Mouse (Mus musculus): ENCODE data around the gene Inpp5b.

The Inpp5b gene

DNA sequence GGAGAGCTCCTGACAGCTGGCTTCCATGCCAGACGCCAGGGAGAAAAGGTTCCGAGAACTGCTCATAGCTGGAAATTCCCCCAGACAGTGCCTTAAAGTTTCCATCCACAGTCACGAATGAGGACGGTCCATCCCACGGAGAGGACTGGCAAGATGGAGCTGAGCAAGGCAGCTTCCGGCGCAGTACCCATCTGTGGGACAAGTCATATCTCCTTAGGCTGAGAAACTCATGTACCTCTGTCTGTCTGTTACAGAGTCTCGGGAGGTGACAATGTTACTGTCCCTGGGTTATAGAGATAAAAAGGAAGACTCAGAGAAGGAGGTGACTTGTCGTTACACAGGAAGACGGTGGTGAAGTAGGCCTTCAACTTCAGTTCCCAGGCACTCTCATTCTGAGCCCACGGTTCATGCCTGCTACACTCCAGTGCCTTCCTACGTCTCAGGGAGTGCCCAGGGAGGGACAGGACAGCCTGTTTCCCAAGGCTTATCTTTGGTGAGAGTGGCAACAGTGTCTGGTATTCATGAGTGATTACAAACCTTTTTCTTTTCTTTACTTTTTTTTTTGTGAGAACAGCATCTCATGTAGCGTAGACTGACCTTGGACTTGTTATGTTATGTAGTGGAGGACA lies 27.4 kb downstream of the Inpp5b start:
- no peak for DNase-seq

DNA sequence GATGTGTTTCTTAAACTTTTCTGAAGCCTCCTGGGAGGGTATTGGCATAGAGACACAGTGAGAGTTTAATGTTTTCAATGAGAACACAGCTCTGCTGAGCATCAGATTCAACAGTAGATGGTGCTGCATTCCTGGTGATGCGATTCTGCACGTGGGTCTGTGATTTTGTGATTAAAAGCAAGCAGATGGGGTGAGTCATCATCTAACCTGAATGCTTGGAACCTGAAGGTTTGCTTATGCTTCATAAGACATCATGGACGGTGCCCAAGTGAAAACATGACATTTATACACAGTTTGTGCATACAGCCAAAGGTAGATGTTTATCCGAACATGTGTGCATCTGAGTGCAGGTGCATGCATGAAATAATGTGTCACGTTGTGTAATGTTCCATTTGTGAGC lies 29.0 kb downstream of the Inpp5b start:
- DNase-seq, result peak; percentile 38 to 41

DNA sequence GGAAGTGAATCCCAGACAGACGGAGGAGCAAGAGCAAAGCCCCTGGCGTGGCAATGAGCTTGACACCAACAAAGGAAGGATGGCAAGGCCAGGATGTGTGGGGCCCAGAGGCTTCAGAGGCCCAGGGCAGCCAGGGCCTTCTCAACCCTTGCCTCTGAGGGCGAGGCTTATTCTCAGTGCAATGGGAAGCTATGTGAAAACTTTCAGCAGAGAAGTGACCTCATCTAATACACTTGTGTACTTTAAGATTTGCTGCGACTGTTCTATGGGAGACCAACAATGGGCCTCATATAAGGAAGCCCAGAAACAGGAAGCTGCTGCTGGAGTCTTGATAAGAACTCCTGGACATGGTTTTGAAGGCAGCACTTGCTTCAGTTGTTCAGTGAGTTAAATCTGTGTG lies 30.5 kb downstream of the Inpp5b start:
- DNase-seq, result no peak

DNA sequence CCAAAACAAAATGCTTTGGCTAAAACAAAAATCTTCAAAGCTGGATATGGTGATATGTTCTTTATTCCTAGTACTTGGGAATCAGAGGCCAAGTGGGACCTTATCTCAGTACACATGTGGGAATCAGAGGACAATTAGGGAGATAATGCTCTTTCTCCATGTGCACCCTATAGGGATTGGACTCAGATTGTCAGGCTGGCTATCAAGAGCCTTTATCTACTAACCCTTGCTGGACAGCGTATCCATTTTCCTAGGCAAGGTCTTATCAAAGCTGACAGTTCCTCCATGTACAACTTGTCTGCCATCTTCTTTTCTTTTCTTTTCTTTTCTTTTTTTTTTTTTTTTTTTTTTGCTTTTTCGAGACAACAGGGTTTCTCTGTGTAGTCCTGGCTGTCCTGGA lies 31.8 kb downstream of the Inpp5b start:
- no peak for DNase-seq

DNA sequence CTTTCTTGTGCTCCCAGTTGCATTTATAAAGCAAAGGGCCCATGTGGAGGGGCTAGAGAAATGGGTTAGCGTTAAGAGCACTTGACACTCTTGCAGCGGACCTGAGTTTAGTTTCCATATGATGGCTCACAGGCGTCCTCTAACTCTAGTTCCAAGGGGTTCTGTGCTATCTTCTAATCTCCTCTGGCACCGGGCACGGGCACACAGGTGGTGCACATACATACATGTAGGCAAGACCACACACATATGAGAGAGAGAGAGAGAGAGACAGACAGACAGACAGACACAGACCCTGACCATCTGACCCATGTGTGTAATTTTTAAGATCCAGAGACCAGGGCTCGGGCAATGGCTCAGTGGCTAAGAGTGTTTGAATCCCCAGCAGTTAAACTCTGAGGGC lies 32.3 kb downstream of the Inpp5b start:
- no peak for DNase-seq

DNA sequence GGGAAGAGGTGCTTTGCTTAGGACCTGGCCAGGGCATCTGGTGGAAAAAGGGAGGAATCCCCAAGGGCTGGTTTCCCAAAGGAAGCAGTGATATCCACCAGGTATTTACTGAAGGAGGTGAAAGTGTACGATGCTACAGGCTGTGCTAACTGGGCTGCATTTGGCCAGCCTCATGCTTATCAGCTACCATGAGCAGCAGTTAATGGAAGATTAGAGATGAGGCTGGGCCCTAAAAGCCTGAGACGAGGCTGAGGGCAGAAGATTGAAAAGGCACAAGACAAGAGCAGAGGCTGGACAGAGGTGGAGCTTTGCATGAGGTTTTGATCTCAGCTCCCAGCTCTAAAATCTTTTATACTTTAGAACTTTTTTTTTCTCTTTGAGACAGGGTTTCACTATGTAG lies 32.8 kb downstream of the Inpp5b start:
- no peak for DNase-seq

DNA sequence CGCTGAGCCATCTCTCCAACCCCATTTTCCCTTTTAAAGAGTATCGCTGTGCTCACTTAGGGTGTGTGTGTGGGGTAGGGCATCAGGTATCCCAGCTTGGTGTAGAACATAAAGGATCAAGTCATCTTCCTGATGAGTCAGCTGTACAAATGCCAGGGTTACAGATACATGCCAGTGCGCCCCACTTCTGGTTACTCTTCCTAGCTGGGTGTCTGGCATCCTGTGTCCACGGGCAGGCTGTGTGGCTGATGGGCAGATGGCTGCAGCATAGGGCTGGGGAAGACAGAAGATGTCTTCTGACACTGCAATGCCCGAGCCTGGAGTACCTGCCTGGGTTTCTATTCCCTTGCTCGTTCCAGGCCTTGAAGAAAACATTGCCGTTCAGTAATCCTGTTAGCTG lies 39.7 kb downstream of the Inpp5b start:
- DNase-seq, result no peak

DNA sequence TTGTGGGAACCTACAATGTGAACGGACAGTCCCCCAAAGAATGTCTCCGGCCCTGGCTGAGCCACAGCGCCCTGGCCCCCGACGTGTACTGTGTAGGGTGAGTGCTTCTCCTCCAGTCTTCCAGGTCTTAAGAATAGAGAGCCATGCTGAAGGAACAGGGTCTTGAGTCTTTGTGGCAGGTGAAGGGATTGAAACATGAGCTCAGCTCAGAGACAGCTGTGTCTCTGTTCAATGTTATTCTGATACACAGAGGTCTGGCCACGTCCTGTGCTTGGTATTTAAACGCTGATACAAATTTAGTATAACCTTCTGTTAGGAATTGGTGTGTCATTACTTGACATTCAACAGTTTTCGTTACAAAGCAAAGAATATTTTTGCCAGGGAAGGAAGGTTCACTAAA lies 40.7 kb downstream of the Inpp5b start:
- DNase-seq, result no peak

DNA sequence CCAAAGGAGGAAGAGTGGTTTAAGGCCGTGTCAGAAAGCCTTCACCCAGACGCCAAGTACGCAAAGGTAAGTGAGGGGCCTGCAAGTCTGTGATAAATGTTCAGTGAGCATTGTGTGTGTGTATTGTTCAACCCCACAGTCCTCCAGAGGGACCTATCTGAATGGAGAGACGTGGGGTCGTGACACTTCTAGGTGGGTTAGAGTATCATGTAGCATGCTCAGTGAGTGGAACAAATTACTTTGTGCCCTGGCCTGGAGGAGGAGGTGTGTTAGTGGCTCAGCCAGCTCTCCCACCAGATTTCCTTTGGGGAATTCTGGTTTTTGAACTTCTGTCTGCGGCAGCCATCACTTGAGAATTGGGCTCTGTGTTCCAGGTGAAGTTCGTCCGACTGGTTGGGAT lies 42.3 kb downstream of the Inpp5b start:
- DNase-seq, result no peak

DNA sequence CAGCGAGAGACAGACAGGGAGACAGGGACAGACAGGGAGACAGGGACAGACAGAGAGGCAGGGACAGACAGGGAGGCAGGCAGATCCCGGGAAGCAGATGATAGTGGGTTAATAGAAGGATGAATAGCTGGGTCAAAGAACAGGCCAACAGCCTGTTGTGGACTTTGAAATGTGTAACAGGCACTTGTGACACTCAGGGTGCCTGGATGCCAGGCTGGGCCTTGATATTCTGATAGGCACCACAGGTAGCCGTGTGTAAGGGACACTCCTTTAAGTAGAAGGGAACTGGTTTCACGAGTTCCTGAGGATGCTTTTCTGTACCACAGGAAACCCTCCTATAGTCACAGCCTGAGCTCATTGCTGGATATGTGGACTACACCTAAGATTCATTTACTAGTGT lies 48.4 kb downstream of the Inpp5b start:
- DNase-seq, result no peak

DNA sequence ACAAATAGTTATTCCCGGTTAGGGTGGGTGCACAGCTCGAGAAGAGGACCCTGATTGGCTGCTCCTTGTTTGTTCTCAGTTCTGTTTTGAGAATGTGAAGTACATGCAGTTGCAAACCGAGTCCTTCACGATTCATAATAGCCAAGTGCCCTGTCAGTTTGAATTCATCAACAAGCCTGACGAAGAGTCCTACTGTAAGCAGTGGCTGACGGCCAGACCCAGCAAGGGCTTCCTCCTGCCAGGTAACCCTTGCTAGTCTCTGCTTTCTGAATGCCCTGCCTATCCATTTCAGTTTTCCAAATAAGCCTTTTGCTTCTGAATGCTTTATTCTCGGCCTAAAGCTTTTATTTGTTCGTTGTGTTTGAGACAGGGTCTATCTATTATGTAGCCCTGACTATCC lies 50.5 kb downstream of the Inpp5b start:
- DNase-seq, result peak; percentile 72 to 76

DNA sequence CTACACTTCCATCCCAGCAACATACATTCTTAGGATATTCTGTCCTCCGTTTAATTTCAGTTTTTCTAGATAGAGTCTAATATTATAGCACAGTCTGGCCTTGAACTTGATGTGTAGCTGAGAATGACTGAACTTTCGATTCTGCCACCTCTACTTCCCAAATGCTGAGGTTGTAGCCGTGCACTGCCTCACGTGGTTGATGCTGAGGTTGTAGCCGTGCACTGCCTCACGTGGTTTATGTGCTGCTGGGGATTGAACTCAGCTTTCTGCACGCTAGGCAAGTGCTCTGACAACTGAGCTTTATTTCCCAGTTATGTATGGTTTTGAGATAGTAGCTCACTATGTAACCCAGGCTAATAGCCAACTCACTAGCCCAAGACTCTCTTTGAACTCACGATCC lies 54.5 kb downstream of the Inpp5b start:
- no peak for DNase-seq

DNA sequence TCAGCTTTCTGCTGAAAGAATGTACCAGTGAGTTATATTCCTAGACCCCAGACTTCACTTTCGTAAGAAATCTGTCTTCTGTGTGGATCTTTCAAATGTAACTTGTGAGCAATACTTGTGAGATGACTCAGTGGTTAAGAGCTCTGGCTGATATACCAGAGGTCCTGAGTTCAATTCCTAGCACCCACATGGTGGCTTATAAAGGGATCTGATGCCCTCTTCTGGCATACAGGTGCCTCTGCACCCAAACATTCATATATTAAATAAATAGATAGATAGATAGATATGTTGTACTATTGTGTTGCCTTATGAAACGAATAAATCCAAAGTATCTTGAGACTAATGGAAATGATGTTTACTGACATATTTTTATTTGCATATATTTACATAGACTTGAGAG lies 55.3 kb downstream of the Inpp5b start:
- DNase-seq, result no peak

DNA sequence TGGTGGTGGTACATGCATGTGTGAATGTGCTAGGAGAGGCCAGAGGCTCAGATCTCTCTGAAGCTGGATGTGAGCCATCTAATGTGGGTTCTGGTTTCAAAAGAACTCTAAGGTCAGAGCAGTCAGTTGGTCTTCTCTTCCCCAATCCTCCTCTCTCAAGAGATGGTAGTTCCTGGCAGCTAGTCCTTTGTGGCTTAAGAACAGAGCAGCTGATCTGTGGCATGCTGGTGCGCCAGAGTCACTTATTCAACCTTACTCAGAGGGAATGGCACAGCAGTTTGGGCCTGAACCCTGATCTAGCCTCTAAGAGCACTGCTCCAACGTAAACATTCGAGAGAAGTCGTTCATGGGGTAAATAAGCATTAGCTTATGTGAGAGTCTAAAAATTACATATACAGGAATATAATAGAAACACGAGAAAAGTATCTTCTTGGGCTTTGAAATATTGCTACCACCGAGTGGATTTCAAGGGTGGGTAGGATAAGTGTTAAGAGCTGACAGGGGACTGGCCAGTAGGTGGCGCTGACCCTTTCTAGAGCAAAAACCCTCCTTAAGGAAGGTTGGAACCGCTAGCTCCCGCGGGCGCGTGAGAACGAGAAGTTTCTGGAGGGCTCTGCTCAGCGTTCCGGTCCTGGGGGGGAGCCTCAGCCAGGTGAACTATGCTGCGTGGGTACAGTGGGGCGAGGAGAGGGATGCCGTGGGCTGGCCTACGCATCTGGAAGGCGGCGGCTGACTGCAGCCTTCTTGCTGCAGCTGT lies 60.1 kb downstream of the Inpp5b start, which contains the start of gene Mtf1:
TSS of gene Mtf1 (plus strand) at position 553 of the 757 bp plus-strand sequence.
- DNase-seq, result peak; percentile 96 to 98

DNA sequence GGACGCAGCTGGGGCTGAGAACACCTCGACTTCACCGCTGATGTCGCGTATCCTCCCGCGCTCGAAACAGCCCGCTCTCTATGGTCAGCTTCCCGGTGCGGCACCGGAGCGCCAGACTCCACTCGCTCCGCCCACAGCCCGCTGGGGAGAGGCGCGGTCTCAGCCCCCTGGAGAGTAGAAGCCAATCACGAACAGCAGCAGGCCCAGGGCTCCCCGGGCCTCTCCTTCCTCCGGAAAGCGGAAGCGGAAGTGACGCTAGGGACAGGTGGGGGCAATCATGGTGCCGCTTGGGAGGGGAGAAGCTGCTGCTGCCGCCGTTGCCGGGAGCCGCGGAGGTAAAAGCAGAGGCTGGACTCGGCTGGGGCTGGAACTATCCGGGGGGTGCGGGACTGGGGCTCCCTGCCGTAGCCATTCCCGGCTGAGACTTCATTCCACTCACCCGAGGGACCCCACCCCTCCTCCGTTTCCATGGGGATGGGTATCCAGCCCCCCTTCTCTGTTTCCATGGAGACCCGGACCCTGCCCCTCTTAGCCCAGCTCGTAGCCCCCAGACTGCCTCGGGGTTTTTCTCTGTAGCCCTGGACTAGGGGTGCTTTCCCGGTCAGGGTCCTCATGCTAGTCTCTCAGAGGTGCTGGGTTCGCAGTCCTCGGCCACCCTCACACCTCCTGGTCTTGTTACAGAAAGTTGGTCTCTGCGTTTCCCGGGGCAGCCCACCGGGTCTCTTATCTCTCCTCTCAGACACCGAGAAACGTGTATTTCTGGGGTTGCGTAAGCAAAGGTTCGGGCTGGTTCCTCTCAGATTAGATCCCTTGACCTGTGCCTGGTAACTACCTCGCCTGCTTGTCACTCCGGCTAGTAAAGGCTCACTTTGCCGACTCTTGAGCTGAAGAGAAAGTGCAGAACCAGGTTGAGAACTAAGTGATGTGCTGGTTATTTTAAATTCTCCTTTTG lies 60.9 kb downstream of the Inpp5b start:
- DNase-seq, result peak; percentile 93 to 96

DNA sequence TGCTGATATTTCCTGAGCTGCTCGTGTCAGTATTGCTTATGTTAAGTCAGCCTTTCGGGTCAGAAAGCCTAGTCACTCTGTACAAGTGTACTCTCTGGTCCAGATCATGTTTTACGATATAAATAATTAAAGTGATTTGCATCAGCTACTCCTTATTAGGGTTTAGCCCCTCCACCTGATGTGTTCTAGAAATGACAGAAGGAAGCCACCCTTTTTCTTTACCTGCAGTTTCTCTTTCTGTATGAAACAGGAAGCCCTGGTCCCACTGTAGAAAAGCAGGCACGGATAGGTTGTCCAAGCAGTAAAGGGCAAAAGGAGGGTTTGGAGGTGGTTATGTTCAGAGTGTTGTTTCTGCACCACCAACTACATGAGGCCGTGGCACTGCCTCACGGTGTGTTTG lies 61.8 kb downstream of the Inpp5b start:
- no peak for DNase-seq

DNA sequence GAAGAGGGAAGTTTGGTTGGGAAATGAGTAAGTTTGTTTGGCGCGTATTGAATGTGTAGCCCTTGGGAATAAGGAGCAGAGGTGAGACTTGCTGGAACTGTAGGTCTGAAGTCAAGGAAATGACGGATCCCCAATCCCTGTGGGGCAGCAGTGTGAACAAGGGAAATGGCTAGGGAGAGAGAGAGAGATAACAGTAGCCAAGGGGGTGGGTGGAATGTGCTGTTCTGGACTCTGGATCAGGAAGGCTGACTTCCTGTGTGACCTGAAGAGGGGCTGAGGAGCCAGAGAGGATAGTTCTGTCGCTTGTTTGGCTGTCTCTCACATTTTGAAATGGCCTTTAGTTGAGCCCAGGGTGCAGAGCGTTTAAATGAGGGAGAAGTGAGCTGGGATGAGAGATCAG lies 66.9 kb downstream of the Inpp5b start:
- DNase-seq, result no peak

DNA sequence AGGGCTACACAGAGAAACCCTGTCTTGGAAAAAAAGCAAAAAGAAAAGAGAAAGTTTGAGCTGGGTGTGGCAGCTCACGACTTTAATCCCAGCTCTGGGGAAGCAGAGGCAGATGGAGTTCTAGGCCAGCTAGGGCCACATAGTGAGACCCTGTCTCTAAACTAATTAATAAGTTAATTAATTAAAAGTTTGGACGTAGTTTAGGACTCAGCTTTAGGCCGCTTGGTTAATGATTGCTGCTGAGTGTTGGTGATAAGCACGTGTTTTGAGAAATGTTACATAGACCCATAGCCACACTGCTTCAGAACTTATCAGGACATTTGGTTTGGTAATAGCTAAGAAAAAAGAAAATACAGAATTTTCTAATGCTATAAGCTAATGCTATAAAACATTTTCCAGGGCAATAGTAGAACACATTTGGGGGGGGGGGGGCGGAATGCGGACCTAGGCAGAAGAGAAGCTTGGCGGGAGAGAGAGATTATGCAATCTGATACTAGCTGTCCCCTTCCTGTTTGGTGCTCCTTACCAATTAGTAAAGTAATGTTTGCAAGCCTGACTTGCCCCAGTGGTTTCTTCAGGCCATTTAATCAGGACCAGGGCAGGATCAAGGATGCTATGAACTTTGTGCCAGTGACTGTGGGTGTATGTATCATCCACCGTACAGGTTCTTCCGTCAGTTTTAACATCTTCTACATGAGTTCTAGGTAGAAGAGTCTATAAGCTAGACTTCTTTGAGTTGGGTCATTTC lies 67.7 kb downstream of the Inpp5b start:
- DNase-seq, result no peak

DNA sequence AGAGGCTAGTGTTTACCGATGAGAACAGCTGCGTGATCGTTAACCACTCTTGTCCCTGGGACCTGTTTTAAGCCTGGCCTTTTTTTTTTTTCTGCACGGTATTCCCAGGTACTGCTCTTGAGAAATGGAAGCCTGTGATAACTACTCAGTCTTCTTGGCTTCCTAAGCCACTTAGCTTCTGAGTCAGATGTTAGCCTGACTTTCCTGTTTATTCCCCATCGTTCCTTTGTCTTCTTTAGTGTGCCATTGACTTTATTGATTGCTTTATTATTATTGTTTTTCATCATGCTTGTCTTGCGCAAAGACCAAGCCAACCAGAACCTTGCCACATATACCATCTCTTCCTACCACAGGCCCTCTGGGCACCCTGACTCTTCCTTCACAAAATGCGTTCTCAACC lies 68.4 kb downstream of the Inpp5b start:
- DNase-seq, result no peak

DNA sequence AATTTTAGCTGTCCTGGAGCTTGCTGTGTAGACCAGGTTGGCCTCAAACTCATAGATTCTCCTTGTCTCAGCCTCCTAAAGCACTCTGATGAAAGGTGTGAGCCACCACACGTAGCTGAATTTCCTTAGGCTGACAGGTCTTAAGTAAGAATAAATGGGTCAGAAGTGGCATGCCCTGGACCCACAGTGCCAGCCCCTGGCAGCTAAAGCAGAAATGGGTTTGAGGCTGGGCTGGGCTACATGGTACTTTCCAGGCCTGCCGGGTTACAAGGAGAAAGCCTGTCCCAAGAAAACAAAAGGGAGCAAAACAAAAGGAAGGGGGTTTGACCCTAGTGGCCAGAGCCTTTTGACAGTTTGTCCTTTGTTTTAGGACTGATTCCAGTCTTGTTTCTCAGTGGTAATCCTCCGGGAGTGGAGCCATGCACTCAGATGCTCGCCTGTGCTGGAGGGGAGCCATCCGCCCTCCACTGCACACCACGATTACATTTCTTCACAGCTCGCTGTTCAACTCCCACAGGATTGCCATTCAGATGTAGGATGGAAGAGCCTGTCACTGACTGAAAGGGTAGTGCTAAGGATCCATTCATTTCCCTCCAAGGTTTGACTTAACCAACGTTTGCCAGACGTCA lies 69.8 kb downstream of the Inpp5b start:
- DNase-seq, result peak; percentile 36 to 41

DNA sequence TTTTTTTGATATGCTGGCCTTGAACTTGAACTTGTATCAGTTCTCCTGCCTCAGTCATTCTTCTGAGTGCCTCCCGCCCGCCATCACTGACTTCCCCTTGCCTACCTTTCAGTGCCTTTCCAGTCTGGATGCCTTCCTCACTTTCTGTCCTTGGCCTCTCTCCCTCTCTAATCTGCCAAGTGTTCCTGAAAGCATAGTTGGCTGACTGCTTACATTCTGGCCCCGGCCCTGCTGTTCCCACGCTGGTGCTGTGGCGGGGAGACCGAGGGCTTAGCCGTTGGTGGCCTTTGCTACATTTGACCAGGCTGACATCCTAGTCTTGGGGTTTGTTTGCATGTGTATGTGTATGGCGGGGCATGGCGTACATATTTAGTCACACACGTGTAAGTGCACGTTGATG lies 74.3 kb downstream of the Inpp5b start:
- peak; percentile 72 to 82 for DNase-seq

DNA sequence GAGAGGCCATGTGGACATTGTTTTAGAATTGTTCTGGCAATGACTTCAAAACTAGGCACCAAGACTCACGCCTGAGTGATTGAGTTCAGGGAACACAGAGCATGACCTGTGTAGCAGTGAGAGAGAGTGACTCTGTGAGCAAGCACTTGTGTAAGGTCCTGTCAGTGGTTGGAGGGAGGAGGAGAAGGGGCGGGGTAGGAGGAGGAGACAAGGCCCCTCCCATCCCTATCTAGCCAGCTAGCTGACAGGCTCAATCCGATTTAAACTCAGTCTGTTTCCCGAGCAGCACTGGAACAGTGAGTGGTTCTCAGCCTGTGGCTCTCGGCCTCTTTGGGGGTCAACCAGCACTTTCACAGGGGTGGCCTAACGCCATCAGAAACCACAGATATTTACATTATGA lies 76.2 kb downstream of the Inpp5b start:
- DNase-seq, result no peak

Data from cerebellum, postnatal 14 days (tissue).